Mouse (Mus musculus) lung, postnatal 0 days (tissue): ENCODE data around the gene Lhx8. TPM values are rescaled to one million over a fixed set of nuclear protein-coding genes. Genes with fewer than 3 reads are reported as not detected.

Experiments used
- ATAC-seq: fragments of 200-750 bp; cut with Nextera tagmentation; 2 replicates; pipeline ENCODE4 v1.8.0; 2017; ENCODE audit warnings: moderate library complexity
- DNase-seq: peaks from one replicate; pipeline ENCODE4 v3.0.0-alpha.2; 2016; ENCODE audit warnings: low spot score
- H3K27ac ChIP-seq: fragments of 300-500 bp; sonication (generic); 2 replicates; pipeline ENCODE4 v1.5.1; 2014; ENCODE audit warnings: antibody characterized with exemption, mild to moderate bottlenecking, low read length, mixed read lengths
- H3K27me3 ChIP-seq: fragments of 300-500 bp; sonication (generic); replicated peaks from 2 replicates; pipeline ENCODE4 v1.6.1; 2014; ENCODE audit warnings: low read length, mixed read lengths; ENCODE audit not compliant: insufficient read depth
- H3K36me3 ChIP-seq: fragments of 300-500 bp; sonication (generic); 2 replicates; pipeline ENCODE4 v1.6.1; 2014; ENCODE audit warnings: low read length, mixed read lengths; ENCODE audit not compliant: insufficient read depth
- H3K4me1 ChIP-seq: fragments of 300-500 bp; sonication (generic); 2 replicates; pipeline ENCODE4 v1.6.1; 2014; ENCODE audit warnings: antibody characterized with exemption, low read depth, low read length, mixed read lengths; ENCODE audit not compliant: insufficient read depth
- H3K4me2 ChIP-seq: fragments of 300-500 bp; sonication (generic); replicated peaks from 2 replicates; pipeline ENCODE4 v1.6.1; 2014; ENCODE audit warnings: low read depth, mild to moderate bottlenecking, low read length, moderate library complexity, mixed read lengths
- H3K4me3 ChIP-seq: fragments of 300-500 bp; sonication (generic); 2 replicates; pipeline ENCODE4 v1.5.1; 2014; ENCODE audit warnings: low read depth, low read length
- H3K9ac ChIP-seq: fragments of 300-500 bp; sonication (generic); replicated peaks from 2 replicates; pipeline ENCODE4 v1.6.1; 2014; ENCODE audit warnings: low read depth, mild to moderate bottlenecking
- H3K9me3 ChIP-seq: fragments of 300-500 bp; sonication (generic); 2 replicates; pipeline ENCODE4 v1.6.1; 2016; ENCODE audit warnings: low read length, mixed read lengths
- CTCF ChIP-seq: IDR thresholded peaks from 2 replicates; pipeline ENCODE4 v1.5.1; 2016; ENCODE audit warnings: antibody characterized with exemption, mild to moderate bottlenecking
- EP300 ChIP-seq: IDR thresholded peaks from 2 replicates; pipeline ENCODE4 v1.6.1; 2016; ENCODE audit warnings: antibody characterized with exemption, mild to moderate bottlenecking, control low read depth
- WGBS: fragments of 180-500 bp; shearing (Covaris S2); extraction: QIAGEN DNeasy Blood & Tissue Kit; methylation state at CpG from one replicate; pipeline ENCODE4 v1.1.7; 2014; 5-methylcytosine and 5-hydroxymethylcytosine counted together
- polyA plus RNA-seq: library from polyadenylated mRNA; unstranded; fragments of >200 nt; fragmentation: Nextera tagmentation; extraction: Ambion mirVana; gene quantifications from 2 replicates; pipeline ENCODE4 v1.2.1, GENCODE M21; 2015

Gene Lhx8
- not detected in 2 replicates for polyA plus RNA-seq

GRCm38 (mm10) chr3:154330181-154331002 lies at the start of gene Lhx8:
TSS of gene Lhx8 (minus strand) at chr3:154330659.
- DNase-seq (peak; percentile 51), ATAC-seq (no peak)
- peak within 1 kb of the TSS; percentile 27 for H3K4me3 ChIP-seq
- H3K9me3 ChIP-seq: no peaks in the 10 kb centered on the region
- no peak within 1 kb of the TSS for H3K9ac ChIP-seq
- no peaks in the 10 kb centered on the region for H3K36me3 ChIP-seq
- H3K27me3 ChIP-seq: peaks cover 82% of the 10 kb centered on the region
- H3K4me1 ChIP-seq: peaks cover 9% of the 10 kb centered on the region
- peak within 1 kb of the TSS; percentile 39 for H3K4me2 ChIP-seq
- WGBS: 2% methylated on average over 28 of the region's 28 CpGs
- TF ChIP-seq CTCF: no peak
- no peak for TF ChIP-seq EP300
- H3K27ac ChIP-seq: no peak within 1 kb of the TSS

- H3K4me2 ChIP-seq: no peak overlapping the region
- H3K27me3 ChIP-seq: no peaks in the 10 kb centered on the region
- H3K27ac ChIP-seq: no peak overlapping the region
- H3K36me3 ChIP-seq: no peaks in the 10 kb centered on the region
- no peak for DNase-seq
- no peaks in the 10 kb centered on the region for H3K9me3 ChIP-seq
- H3K4me1 ChIP-seq: no peaks in the 10 kb centered on the region
- 65% methylated on average over 5 of the region's 5 CpGs for WGBS
- TF ChIP-seq CTCF (no peak), EP300 (no peak)
- no peak for ATAC-seq
- H3K4me3 ChIP-seq: no peak overlapping the region
- no peak overlapping the region for H3K9ac ChIP-seq
These were observed 43.1 kb upstream of the Lhx8 start for GRCm38 (mm10) chr3:154373536-154373935.

GRCm38 (mm10) chr3:154372688-154373087 lies 42.2 kb upstream of the Lhx8 start:
- Histone ChIP-seq H3K4me3 (no peak overlapping the region), H3K4me2 (no peak overlapping the region), H3K4me1 (no peaks in the 10 kb centered on the region), H3K36me3 (no peaks in the 10 kb centered on the region), H3K9ac (no peak overlapping the region), H3K9me3 (no peaks in the 10 kb centered on the region), H3K27ac (no peak overlapping the region), H3K27me3 (no peaks in the 10 kb centered on the region)
- no peak for TF ChIP-seq EP300
- no peak for TF ChIP-seq CTCF
- ATAC-seq (no peak), DNase-seq (no peak)

- DNase-seq: no peak
- H3K36me3 ChIP-seq: no peaks in the 10 kb centered on the region
- ATAC-seq: no peak
- WGBS: 34% methylated on average over 3 of the region's 3 CpGs
- H3K27ac ChIP-seq: no peak overlapping the region
- no peaks in the 10 kb centered on the region for H3K9me3 ChIP-seq
- no peak overlapping the region for H3K4me2 ChIP-seq
- no peak overlapping the region for H3K4me3 ChIP-seq
- H3K4me1 ChIP-seq: no peaks in the 10 kb centered on the region; the same call in 1 of the 2 replicates
- H3K27me3 ChIP-seq: no peaks in the 10 kb centered on the region
- no peak overlapping the region for H3K9ac ChIP-seq
- TF ChIP-seq CTCF (no peak), EP300 (no peak)
These were observed 36.9 kb upstream of the Lhx8 start for GRCm38 (mm10) chr3:154367327-154367726.

- ATAC-seq: peak; percentile 48
- DNase-seq: peak; percentile 66
- Histone ChIP-seq H3K9ac (no peak overlapping the region), H3K4me2 (0 out of 2 replicates have a peak overlapping the region, but pooled peaks have one; percentile 22), H3K9me3 (no peaks in the 10 kb centered on the region), H3K36me3 (no peaks in the 10 kb centered on the region), H3K27me3 (no peaks in the 10 kb centered on the region), H3K4me3 (no peak overlapping the region), H3K4me1 (no peaks in the 10 kb centered on the region; the same call in 1 of the 2 replicates), H3K27ac (no peak overlapping the region)
- TF ChIP-seq EP300: no peak
- peak; percentile 81 for TF ChIP-seq CTCF
- 21% methylated on average over 10 of the region's 10 CpGs for WGBS
These were observed 34.2 kb upstream of the Lhx8 start for GRCm38 (mm10) chr3:154364604-154365209.

- no peaks in the 10 kb centered on the region for H3K27me3 ChIP-seq
- WGBS: 38% methylated on average over 9 of the region's 9 CpGs
- no peak overlapping the region for H3K9ac ChIP-seq
- H3K4me1 ChIP-seq: no peaks in the 10 kb centered on the region; the same call in 1 of the 2 replicates
- no peak overlapping the region for H3K4me3 ChIP-seq
- H3K27ac ChIP-seq: no peak overlapping the region
- no peaks in the 10 kb centered on the region for H3K9me3 ChIP-seq
- no peak overlapping the region for H3K4me2 ChIP-seq
- ATAC-seq (no peak), DNase-seq (no peak)
- TF ChIP-seq EP300: no peak
- no peaks in the 10 kb centered on the region for H3K36me3 ChIP-seq
These were observed 33.0 kb upstream of the Lhx8 start for GRCm38 (mm10) chr3:154363507-154363906.
